Mouse (Mus musculus) 3T3-L1 (cell line): Measurements from ENCODE around the gene Hbb-bh1.
"Not testable (repeated sequence)": the region's sequence is repeated elsewhere in the genome, so short reads cannot be mapped to it uniquely, and the experiment has no call there.

Experiments
- DNase-seq: peaks from one replicate; pipeline ENCODE4 v3.0.0-alpha.2; 2015; ENCODE audit warnings: low read depth, low spot score

The Hbb-bh1 gene

GRCm38 (mm10) chr7:103812174-103812573 is 30.8 kb downstream of the Hbb-bh1 start:
- DNase-seq = no peak

GRCm38 (mm10) chr7:103811223-103811845 is 31.6 kb downstream of the Hbb-bh1 start:
- DNase-seq = no peak

GRCm38 (mm10) chr7:103810746-103811145 is 32.2 kb downstream of the Hbb-bh1 start:
- DNase-seq = no peak

- no peak for DNase-seq
These were observed 32.7 kb downstream of the Hbb-bh1 start for GRCm38 (mm10) chr7:103810296-103810695.

DNA sequence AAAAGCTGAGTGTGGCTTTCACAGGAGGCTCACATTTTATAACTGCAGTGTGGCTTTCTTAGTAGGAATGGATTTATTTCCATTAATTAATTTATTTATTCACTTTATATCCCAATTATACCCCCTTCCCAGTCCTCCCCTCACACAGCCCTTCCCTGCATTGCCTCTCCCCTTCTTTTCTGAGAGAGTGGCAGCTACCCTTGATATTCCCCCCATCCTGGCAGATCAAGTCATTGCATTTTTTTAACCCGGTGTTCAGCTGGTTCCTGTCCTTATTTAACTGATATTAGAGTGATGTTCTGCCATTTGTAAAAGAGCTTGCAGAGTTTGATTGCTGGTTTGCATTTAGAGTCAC is 33.2 kb downstream of the Hbb-bh1 start:
- DNase-seq = no peak

GRCm38 (mm10) chr7:103808971-103809800 is 33.8 kb downstream of the Hbb-bh1 start:
- no peak for DNase-seq

DNA sequence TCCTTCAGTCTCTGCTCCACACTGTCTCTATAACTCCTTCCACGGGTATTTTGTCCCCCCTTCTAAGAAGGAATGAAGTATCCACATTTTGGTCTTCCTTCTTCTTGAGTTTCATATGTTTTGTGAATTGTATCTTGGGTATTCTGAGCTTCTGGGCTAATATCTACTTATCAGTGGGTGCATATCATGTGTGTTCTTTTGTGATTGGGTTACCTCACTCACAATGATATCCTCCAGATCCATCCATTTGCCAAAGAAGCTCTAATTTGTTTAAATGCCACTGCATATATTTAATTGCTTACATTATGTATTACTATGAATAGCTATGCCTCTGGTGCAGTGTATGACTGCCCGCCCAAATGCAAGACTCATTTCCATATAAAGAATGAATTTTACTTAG is 34.8 kb downstream of the Hbb-bh1 start:
- not testable (repeated sequence) for DNase-seq

GRCm38 (mm10) chr7:103806856-103807255 is 36.1 kb downstream of the Hbb-bh1 start:
- DNase-seq = peak; percentile 35

DNA sequence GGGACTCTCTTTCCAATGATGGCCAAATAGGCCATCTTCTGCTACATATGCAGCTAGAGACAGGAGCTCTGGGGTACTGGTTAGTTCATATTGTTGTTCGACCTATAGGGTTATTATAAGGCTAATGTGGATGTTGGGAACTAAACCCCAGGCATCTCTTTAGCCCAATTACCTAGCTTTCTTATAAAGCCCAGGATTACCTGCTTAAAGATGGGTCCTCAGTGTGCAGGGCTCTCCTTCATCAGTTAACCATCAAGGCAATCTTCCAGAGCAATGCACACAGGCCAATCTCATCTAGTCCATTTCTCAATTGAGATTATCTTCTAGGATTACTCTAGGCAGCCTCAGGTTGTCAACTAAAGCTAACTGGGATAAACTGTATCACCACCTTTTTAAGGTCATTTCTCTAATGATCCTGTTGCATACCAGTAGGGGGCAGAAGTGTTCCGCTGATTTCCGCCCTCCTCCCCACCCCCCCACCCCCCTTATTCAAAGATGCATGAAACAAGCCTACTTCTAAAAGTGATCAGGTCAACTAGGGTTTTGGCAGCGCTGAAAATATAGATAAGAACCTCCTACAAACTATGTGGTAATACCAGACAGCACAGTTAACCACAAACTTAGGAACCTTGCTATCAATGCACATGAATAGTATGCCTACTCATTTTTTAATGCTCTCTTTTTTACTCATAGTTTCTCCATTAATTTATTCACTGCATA is 50.1 kb downstream of the Hbb-bh1 start:
- DNase-seq = peak; percentile 1

- no peak for DNase-seq
These were observed 51.2 kb downstream of the Hbb-bh1 start, which contains the start of gene Olfr67 for GRCm38 (mm10) chr7:103791721-103792120. Gene Olfr67 (minus strand): TSS chr7:103791821.
